Mouse (Mus musculus) heart, postnatal 0 days (tissue): ENCODE results near the gene Ano1. TPM values are rescaled to one million over a fixed set of nuclear protein-coding genes. Genes with fewer than 3 reads are reported as not detected.

Experiments
- ATAC-seq: fragments of 200-750 bp; cut with Nextera tagmentation; 2 replicates; pipeline ENCODE4 v1.8.0; 2017; ENCODE audit warnings: low read depth, moderate number of reproducible peaks, moderate library complexity; ENCODE audit not compliant: insufficient read depth
- DNase-seq: peaks from one replicate; pipeline ENCODE4 v3.0.0-alpha.2; 2016; ENCODE audit warnings: low spot score
- H3K27ac ChIP-seq: fragments of 300-500 bp; sonication (generic); 2 replicates; pipeline ENCODE4 v1.5.1; 2014; ENCODE audit warnings: low read depth, mild to moderate bottlenecking
- H3K27me3 ChIP-seq: fragments of 300-500 bp; sonication (generic); 2 replicates; pipeline ENCODE4 v1.6.1; 2014; ENCODE audit warnings: low read length, mixed read lengths; ENCODE audit not compliant: control insufficient read depth, insufficient read depth
- H3K36me3 ChIP-seq: fragments of 300-500 bp; sonication (generic); replicated peaks from 2 replicates; pipeline ENCODE4 v1.6.1; 2014; ENCODE audit warnings: low read length, mixed read lengths; ENCODE audit not compliant: control insufficient read depth, insufficient read depth
- H3K4me1 ChIP-seq: fragments of 300-500 bp; sonication (generic); 2 replicates; pipeline ENCODE4 v1.6.1; 2014; ENCODE audit warnings: antibody characterized with exemption; ENCODE audit not compliant: control insufficient read depth, insufficient read depth
- H3K4me2 ChIP-seq: fragments of 300-500 bp; sonication (generic); 2 replicates; pipeline ENCODE4 v1.6.1; 2014; ENCODE audit warnings: low read depth, mild to moderate bottlenecking, low read length, moderate library complexity
- H3K4me3 ChIP-seq: fragments of 300-500 bp; sonication (generic); 2 replicates; pipeline ENCODE4 v1.5.1; 2014; ENCODE audit warnings: low read depth, low read length
- H3K9ac ChIP-seq: fragments of 300-500 bp; sonication (generic); replicated peaks from 2 replicates; pipeline ENCODE4 v1.6.1; 2014; ENCODE audit warnings: low read depth, low read length, mixed read lengths
- H3K9me3 ChIP-seq: fragments of 300-500 bp; sonication (generic); replicated peaks from 2 replicates; pipeline ENCODE4 v1.6.1; 2016; ENCODE audit warnings: low read length; ENCODE audit not compliant: control insufficient read depth
- CTCF ChIP-seq: IDR thresholded peaks from 2 replicates; pipeline ENCODE4 v1.5.1; 2016; ENCODE audit warnings: antibody characterized with exemption, control low read depth, low read depth
- EP300 ChIP-seq: IDR thresholded peaks from 2 replicates; pipeline ENCODE4 v1.6.1; 2016; ENCODE audit warnings: antibody characterized with exemption, low read depth
- WGBS: fragments of 180-500 bp; shearing (Covaris S2); extraction: QIAGEN DNeasy Blood & Tissue Kit; methylation state at CpG from one replicate; pipeline ENCODE4 v1.1.7; 2014; 5-methylcytosine and 5-hydroxymethylcytosine counted together
- polyA plus RNA-seq: library from polyadenylated mRNA; unstranded; fragments of >200 nt; fragmentation: Nextera tagmentation; extraction: Ambion mirVana; gene quantifications from 2 replicates; pipeline ENCODE4 v1.2.1, GENCODE M21; 2015
- total RNA-seq: library from RNA; depleted of rRNA; stranded (reverse); fragments of >200 nt; gene quantifications from 2 replicates; pipeline ENCODE4 v1.2.3, GENCODE M21; 2014; ENCODE audit warnings: low replicate concordance

The Ano1 gene
- total and polyA plus RNA-seq, 2 experiments from 2014 or later, result 4.4 to 11.1 TPM

GRCm38 (mm10) chr7:144669895-144670294 is 81.9 kb downstream of the Ano1 start:
- Histone ChIP-seq H3K4me1 (no peaks in the 10 kb centered on the region), H3K27ac (no peak overlapping the region), H3K27me3 (no peaks in the 10 kb centered on the region), H3K36me3 (no peaks in the 10 kb centered on the region), H3K4me2 (no peak overlapping the region), H3K9me3 (no peaks in the 10 kb centered on the region), H3K4me3 (no peak overlapping the region), H3K9ac (no peak overlapping the region)
- no peak for TF ChIP-seq EP300
- no peak for TF ChIP-seq CTCF
- ATAC-seq (no peak), DNase-seq (no peak)
- WGBS, result 87% methylated on average over 2 of the region's 2 CpGs

GRCm38 (mm10) chr7:144668603-144669278 is 83.0 kb downstream of the Ano1 start:
- WGBS, result 52% methylated on average over 7 of the region's 7 CpGs

GRCm38 (mm10) chr7:144667091-144667490 is 84.7 kb downstream of the Ano1 start:
- 91% methylated on average over 6 of the region's 6 CpGs for WGBS
- TF ChIP-seq CTCF (no peak), EP300 (no peak)
- H3K4me2 ChIP-seq, result no peak overlapping the region
- no peak for ATAC-seq
- H3K4me3 ChIP-seq, result no peak overlapping the region
- 0 out of 2 replicates have a peak, but pooled peaks cover 4% of the 10 kb centered on the region for H3K27me3 ChIP-seq
- no peaks in the 10 kb centered on the region for H3K9me3 ChIP-seq
- no peaks in the 10 kb centered on the region for H3K36me3 ChIP-seq
- H3K4me1 ChIP-seq, result no peaks in the 10 kb centered on the region
- H3K27ac ChIP-seq, result no peak overlapping the region
- no peak overlapping the region for H3K9ac ChIP-seq
- no peak for DNase-seq

More at GRCm38 (mm10) chr7:144668603-144669278, 83.0 kb downstream of the Ano1 start:
- ATAC-seq (no peak), DNase-seq (no peak)
- H3K4me2 ChIP-seq, result no peak overlapping the region
- H3K27me3 ChIP-seq, result no peaks in the 10 kb centered on the region
- H3K36me3 ChIP-seq, result no peaks in the 10 kb centered on the region
- TF ChIP-seq EP300 (no peak), CTCF (no peak)
- H3K9me3 ChIP-seq, result no peaks in the 10 kb centered on the region
- H3K9ac ChIP-seq, result no peak overlapping the region
- H3K4me1 ChIP-seq, result no peaks in the 10 kb centered on the region
- no peak overlapping the region for H3K27ac ChIP-seq
- no peak overlapping the region for H3K4me3 ChIP-seq

GRCm38 (mm10) chr7:144665585-144665984 is 86.2 kb downstream of the Ano1 start:
- Histone ChIP-seq H3K27ac (no peak overlapping the region), H3K4me3 (no peak overlapping the region), H3K9ac (no peak overlapping the region), H3K4me2 (no peak overlapping the region), H3K27me3 (0 out of 2 replicates have a peak, but pooled peaks cover 4% of the 10 kb centered on the region), H3K36me3 (no peaks in the 10 kb centered on the region), H3K4me1 (no peaks in the 10 kb centered on the region), H3K9me3 (no peaks in the 10 kb centered on the region)
- TF ChIP-seq CTCF (no peak), EP300 (no peak)
- no peak for DNase-seq
- ATAC-seq, result no peak
- 77% methylated on average over 3 of the region's 3 CpGs for WGBS

- 61% methylated on average over 6 of the region's 6 CpGs for WGBS
- TF ChIP-seq EP300 (no peak), CTCF (no peak)
- H3K36me3 ChIP-seq, result no peaks in the 10 kb centered on the region
- DNase-seq, result no peak
- ATAC-seq, result no peak
- H3K4me3 ChIP-seq, result no peak overlapping the region
- no peaks in the 10 kb centered on the region for H3K9me3 ChIP-seq
- no peaks in the 10 kb centered on the region for H3K4me1 ChIP-seq
- 0 out of 2 replicates have a peak, but pooled peaks cover 4% of the 10 kb centered on the region for H3K27me3 ChIP-seq
- no peak overlapping the region for H3K4me2 ChIP-seq
- no peak overlapping the region for H3K27ac ChIP-seq
- no peak overlapping the region for H3K9ac ChIP-seq
Measured at GRCm38 (mm10) chr7:144663566-144663965, 88.2 kb downstream of the Ano1 start.
